Mouse (Mus musculus): ENCODE results near the gene Rack1.
A peak's percentile ranks its signal among the peaks of the same experiment; 100 is the strongest.

The Rack1 gene

GRCm38 (mm10) chr11:48795221-48795620 lies 4.9 kb upstream of the Rack1 start:
- DNase-seq (ENCODE audit: low read depth): no peak

- DNase-seq (ENCODE audit: low read depth): no peak
Measured at GRCm38 (mm10) chr11:48796290-48796689, 3.8 kb upstream of the Rack1 start.

GRCm38 (mm10) chr11:48797287-48797686 lies 2.8 kb upstream of the Rack1 start:
- DNase-seq (ENCODE audit: low read depth): no peak

- DNase-seq (ENCODE audit: low read depth): no peak
Measured at GRCm38 (mm10) chr11:48798308-48798707, 1.8 kb upstream of the Rack1 start.

DNA sequence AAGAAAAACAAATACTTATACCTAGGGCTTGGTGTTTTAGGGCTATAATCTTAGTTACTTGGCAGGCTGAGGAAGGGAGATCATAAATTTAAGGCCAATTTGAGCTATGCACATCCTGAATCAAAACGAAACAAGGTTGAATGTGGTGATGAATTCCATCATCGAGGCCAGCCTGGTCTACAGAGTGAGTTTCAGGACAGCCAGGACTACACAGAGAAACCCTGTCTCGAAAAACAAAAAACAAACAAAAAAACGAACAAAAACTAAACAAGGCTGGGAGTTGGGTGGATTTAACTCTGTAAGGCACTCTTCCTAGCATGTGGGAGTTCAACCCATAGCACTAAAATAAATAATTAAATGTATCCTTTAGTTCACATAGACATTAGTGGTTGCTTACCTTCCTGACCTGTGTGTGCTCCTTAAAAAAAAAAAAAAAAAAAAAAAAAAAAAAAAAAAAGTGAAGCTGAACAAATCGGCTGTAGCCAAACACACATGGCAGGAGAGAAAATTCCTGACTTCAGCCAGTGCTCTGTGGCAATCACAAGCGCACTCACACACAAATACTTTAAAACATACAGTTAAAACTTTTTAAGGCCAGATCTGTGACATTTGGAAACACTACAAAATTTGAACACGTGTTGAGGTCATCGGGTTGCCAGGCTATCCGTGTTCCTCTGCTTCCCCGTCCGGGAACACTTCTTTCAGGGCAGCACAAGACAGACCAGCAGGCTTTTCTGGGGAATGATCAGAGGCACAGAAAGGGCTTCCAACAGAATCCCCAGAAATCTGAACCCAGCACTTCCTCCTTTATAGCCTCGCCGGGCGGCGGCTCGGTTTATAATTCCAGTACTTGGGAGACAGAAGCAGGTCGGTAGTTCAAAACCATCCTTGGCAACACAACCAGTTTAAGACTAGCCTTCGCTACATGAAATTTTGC lies 880 bp upstream of the Rack1 start:
- DNase-seq (ENCODE audit: low read depth): no peak

- DNase-seq (ENCODE audit: low read depth): no peak
Measured at GRCm38 (mm10) chr11:48801831-48802772, 2.0 kb downstream of the Rack1 start.

- no peak for DNase-seq (ENCODE audit: low read depth)
Measured at GRCm38 (mm10) chr11:48803988-48804387, 3.9 kb downstream of the Rack1 start.

DNA sequence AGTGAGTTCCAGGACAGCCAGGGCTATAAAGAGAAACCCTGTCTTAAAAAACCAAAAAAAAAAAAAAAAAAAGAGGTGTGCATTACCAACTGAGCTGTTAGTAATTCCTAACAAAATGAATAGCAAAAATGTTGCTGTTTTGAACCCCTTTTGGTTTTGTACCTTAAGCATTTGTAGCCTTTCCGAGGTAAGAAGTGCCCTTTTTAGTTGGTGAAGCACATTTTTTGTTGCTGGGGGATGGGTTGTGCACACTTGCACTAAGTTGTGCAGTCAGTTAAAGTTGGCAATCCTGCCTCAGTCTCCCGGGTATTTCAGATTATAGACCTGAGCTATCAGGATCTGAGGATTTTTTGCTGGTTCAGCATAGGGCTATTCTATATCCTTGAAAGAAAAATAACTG lies 4.8 kb downstream of the Rack1 start:
- DNase-seq (ENCODE audit: low read depth): no peak

- DNase-seq (ENCODE audit: low read depth): no peak
Measured at GRCm38 (mm10) chr11:48806856-48807562, 6.9 kb downstream of the Rack1 start.

- no peak for DNase-seq (ENCODE audit: low read depth)
Measured at GRCm38 (mm10) chr11:48807563-48808303, 7.6 kb downstream of the Rack1 start.

DNA sequence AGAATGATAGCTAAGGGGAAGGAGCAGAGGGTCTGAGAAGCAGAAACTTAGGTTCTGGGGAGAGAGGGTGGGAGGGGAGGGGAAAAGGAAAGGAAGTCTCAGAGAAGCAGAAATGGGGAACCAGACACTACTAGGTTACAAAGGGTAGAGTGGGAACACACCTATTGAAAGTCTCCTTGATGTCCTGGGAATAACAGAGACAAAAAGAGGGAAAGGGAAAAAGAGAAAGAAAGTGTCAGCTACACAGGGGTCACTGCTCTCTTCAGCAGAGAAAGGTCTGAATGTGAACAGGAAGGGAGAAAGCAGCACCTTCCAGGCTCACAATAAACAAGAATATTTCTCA lies 8.1 kb downstream of the Rack1 start:
- DNase-seq (ENCODE audit: low read depth): no peak

GRCm38 (mm10) chr11:48808737-48809433 lies 8.8 kb downstream of the Rack1 start:
- DNase-seq (ENCODE audit: low read depth): no peak

- DNase-seq (ENCODE audit: low read depth): no peak
Measured at GRCm38 (mm10) chr11:48809434-48809830, 9.3 kb downstream of the Rack1 start.

DNA sequence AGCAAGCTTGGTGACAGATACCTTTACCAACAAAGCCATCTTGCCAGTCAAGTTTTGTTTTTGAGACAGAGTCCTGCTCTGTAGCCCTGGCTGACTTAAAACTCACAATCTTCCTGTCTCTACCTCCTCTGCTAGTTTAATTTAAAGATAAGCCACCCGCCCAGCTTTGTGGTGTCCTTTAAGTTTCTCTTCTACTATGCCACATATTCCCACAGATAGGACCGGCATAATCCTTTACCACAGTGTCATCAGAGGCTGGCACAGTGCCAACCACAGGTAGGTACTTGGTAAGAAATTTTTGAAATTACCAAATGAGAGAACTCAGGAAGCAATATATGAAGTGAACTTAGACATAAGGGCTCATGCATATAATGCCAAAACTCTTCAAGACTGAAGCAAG lies 10.0 kb downstream of the Rack1 start:
- no peak for DNase-seq (ENCODE audit: low read depth)

DNA sequence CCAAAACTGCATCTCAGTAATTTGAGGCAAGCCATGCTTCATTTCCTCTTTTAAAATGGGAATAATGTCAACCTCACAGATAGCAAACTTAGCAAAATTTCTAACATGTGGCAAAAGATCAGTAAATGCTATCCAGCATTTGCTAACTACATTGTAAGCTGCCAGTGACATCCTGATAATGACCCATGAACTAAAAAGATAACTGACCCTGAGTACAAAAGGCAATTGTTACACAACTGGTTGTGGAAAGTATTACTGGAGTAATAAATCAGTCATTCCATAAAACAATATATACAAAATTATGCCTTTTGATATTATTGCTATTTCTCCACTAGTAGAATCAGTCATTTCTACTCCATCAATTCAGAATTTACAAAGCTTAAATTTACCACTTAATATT lies 13.7 kb downstream of the Rack1 start:
- no peak for DNase-seq (ENCODE audit: low read depth)

- DNase-seq (ENCODE audit: low read depth): no peak
Measured at GRCm38 (mm10) chr11:48815851-48816250, 15.7 kb downstream of the Rack1 start.

DNA sequence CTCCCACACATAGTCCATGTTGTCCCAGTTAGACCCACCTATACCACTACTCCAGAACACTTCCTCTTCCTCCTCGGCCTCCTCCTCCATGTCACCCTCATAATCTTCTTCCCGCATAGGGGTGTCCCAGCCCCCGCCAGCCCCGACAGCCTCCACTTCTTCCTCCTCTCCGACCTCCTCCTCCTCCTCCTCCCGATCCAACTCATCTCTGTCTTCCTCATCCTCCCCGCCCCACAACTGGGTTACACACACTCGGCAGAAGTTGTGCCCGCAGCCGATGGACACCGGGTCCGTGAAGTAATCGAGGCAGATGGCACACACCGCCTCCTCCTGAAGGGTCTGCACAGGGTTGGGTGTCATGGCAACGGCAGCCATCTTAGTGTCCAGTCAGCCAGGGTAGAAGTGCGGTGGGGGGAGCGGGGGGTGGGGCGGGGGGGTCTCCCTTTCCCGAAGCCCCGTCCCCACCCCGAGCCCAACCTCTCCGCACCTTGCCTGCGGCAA lies 16.2 kb downstream of the Rack1 start:
- no peak for DNase-seq (ENCODE audit: low read depth)

DNA sequence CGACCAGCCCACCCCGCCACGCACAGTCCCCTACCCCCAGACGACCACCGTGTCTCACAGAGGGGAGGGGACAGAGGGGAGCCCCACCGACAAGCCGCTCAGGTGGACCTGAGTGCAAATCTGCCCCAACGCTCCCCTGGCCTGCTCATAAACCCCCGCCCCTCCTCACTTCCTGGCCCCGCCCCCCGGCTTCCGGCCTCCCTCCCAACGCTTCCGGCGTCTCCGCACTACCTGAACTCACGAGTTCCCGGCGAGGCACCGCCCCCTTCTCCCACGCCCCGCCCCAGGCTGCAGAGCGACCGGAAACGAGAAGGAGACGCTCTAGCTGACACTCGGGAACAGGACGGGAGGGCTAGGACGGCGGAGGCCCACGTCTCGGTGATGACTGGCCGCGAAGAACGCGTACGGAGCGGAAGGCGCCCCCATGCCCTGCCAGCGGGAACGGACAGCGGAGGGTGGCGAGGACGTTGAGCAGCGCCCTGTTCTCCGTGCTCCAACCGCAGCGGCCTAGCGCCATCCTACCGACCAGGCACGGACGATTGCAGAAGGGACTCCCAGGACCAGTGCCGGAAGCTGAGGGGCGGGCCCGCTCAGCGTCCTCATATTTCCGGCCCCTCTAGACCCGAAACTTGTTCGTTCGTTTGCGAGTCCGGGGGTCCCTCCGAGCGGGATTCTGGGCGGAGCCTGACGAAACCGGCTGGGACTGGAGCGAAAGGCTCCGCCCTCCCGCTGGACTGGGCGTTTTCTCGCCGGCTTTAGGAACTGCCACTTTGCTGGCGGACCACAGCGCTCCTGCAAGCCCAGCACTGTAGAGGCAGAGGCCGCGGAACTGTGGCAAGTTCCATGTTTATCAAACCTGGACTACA lies 16.9 kb downstream of the Rack1 start, which contains the start of gene Trim41:
TSS of gene Trim41 (minus strand) at position 554 of the 866 bp plus-strand sequence.
- peak; percentile 95 for DNase-seq (ENCODE audit: low read depth)

GRCm38 (mm10) chr11:48817794-48818193 lies 17.7 kb downstream of the Rack1 start:
- no peak for DNase-seq (ENCODE audit: low read depth)

GRCm38 (mm10) chr11:48818346-48818745 lies 18.2 kb downstream of the Rack1 start:
- peak; percentile 94 for DNase-seq (ENCODE audit: low read depth)

Measured in fibroblast of lung, adult 2 months (primary cell).